Mouse (Mus musculus) embryonic facial prominence, embryonic 14.5 days (tissue): ENCODE data around the gene Cdkn2aipnl. TPM values are rescaled to one million over a fixed set of nuclear protein-coding genes. Genes with fewer than 3 reads are reported as not detected.
A peak's percentile ranks its signal among the peaks of the same experiment; 100 is the strongest.

ENCODE experiments used
- ATAC-seq: fragments of 200-750 bp; cut with Nextera tagmentation; 2 replicates; pipeline ENCODE4 v1.8.0; 2017; ENCODE audit warnings: low read depth, moderate number of reproducible peaks, moderate TSS enrichment
- DNase-seq: peaks from one replicate; pipeline ENCODE4 v3.0.0-alpha.2; 2015; ENCODE audit warnings: low spot score
- H3K27ac ChIP-seq: fragments of 300-500 bp; sonication (generic); replicated peaks from 2 replicates; pipeline ENCODE4 v1.5.1; 2014; ENCODE audit warnings: low read depth, mild to moderate bottlenecking, low read length, moderate library complexity
- H3K27me3 ChIP-seq: fragments of 300-500 bp; sonication (generic); replicated peaks from 2 replicates; pipeline ENCODE4 v1.6.1; 2014; ENCODE audit warnings: low read length; ENCODE audit not compliant: control insufficient read depth, insufficient read depth
- H3K36me3 ChIP-seq: fragments of 300-500 bp; sonication (generic); 2 replicates; pipeline ENCODE4 v1.6.1; 2014; ENCODE audit warnings: low read length, mixed read lengths; ENCODE audit not compliant: control insufficient read depth, insufficient read depth
- H3K4me1 ChIP-seq: fragments of 300-500 bp; sonication (generic); 2 replicates; pipeline ENCODE4 v1.6.1; 2014; ENCODE audit warnings: antibody characterized with exemption, low read length; ENCODE audit not compliant: control insufficient read depth, insufficient read depth
- H3K4me2 ChIP-seq: fragments of 300-500 bp; sonication (generic); 2 replicates; pipeline ENCODE4 v1.6.1; 2014; ENCODE audit warnings: low read depth, mild to moderate bottlenecking, low read length, moderate library complexity, mixed read lengths
- H3K4me3 ChIP-seq: fragments of 300-500 bp; sonication (generic); 2 replicates; pipeline ENCODE4 v1.5.1; 2014; ENCODE audit warnings: low read depth, mild to moderate bottlenecking, low read length
- H3K9ac ChIP-seq: fragments of 300-500 bp; sonication (generic); 2 replicates; pipeline ENCODE4 v1.6.1; 2014; ENCODE audit warnings: low read depth, mild to moderate bottlenecking, low read length, moderate library complexity, mixed read lengths
- H3K9me3 ChIP-seq: fragments of 300-500 bp; sonication (generic); 2 replicates; pipeline ENCODE4 v1.6.1; 2016; ENCODE audit warnings: low read length; ENCODE audit not compliant: control insufficient read depth
- WGBS: fragments of 180-500 bp; shearing (Covaris S2); extraction: QIAGEN DNeasy Blood & Tissue Kit; methylation state at CpG from one replicate; pipeline ENCODE4 v1.1.7; 2014; 5-methylcytosine and 5-hydroxymethylcytosine counted together
- polyA plus RNA-seq: library from polyadenylated mRNA; unstranded; fragments of >200 nt; fragmentation: Nextera tagmentation; extraction: Ambion mirVana; gene quantifications from 2 replicates; pipeline ENCODE4 v1.2.1, GENCODE M21; 2014

Gene Cdkn2aipnl
- polyA plus RNA-seq, 1 experiment from 2014 or later, result 80.1 TPM

DNA sequence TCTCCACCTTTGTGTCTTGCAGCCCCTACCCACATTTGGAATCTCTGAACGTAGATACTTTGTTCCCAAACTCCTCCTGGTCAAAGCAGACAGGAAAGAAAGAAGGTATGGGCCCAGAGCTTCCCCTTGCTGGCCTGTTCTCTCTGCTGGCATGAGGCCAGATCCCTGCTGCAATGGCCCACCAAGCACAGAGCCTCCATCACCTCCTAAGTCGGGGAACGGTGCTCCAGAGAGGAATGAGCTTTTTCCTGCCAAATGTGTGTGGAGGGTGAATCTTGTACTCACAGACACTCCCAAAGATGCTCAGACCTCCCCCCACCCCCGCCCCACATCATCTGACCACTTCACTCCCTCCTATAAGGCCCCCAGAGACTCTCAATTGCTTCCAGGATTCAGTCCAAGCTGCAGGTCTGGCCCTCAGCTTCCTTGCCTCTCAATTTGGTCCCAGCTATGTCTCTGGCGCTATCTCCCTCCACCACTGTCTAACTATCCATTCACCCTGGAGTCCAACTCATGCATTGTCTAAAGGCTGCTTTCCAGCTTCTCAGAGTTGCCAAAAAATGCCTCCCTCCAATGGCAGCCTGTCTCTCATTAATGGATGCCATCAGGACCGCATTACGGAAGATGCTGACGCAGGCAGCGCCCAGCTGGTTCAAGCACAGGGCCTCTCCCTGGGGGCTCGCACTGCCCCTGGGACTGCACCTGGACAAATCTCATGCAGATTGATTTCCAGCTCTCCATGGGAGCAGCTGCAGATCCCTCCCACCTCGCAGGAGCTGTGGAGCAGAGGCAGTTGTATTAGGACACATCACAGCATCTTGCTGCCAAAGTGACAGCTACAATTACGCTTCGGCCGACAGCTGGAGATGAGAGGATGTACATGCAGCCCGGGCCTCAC, 24.6 kb upstream of the Cdkn2aipnl start:
- peak overlapping the region; percentile 65 for H3K27ac ChIP-seq
- H3K9ac ChIP-seq, result no peak overlapping the region
- 36% methylated on average over 15 of the region's 15 CpGs for WGBS
- no peaks in the 10 kb centered on the region for H3K36me3 ChIP-seq
- ATAC-seq, result peak; percentile 85
- peaks cover 8% of the 10 kb centered on the region for H3K4me1 ChIP-seq
- H3K4me3 ChIP-seq, result no peak overlapping the region
- H3K9me3 ChIP-seq, result no peaks in the 10 kb centered on the region
- no peaks in the 10 kb centered on the region for H3K27me3 ChIP-seq
- peak overlapping the region; percentile 4 for H3K4me2 ChIP-seq
- DNase-seq, result peak; percentile 78

DNA sequence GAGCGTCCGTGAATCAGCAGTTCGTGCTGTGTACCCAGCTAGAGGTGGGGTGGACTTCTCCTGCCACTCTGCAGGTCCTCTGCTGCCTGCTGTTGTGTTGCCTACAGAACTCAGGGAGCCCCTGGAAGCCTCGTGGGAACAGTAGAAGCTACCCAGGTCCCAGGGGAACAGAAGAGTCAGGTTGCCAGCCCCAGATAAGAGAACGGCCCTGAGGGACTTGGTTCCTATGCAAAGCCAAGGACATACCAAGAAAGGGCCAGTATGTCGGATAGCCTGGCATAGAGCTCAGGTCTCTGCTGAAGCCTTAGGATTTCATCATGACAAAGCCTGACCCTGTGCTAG, 24.0 kb upstream of the Cdkn2aipnl start:
- H3K4me2 ChIP-seq, result peak overlapping the region; percentile 4
- H3K36me3 ChIP-seq, result no peaks in the 10 kb centered on the region
- no peak; the same call in 1 of the 2 replicates for ATAC-seq
- H3K4me3 ChIP-seq, result no peak overlapping the region
- no peak overlapping the region for H3K9ac ChIP-seq
- no peaks in the 10 kb centered on the region for H3K27me3 ChIP-seq
- no peaks in the 10 kb centered on the region for H3K9me3 ChIP-seq
- peak overlapping the region; percentile 65 for H3K27ac ChIP-seq
- H3K4me1 ChIP-seq, result peaks cover 8% of the 10 kb centered on the region
- 26% methylated on average over 6 of the region's 6 CpGs for WGBS
- no peak for DNase-seq

DNA sequence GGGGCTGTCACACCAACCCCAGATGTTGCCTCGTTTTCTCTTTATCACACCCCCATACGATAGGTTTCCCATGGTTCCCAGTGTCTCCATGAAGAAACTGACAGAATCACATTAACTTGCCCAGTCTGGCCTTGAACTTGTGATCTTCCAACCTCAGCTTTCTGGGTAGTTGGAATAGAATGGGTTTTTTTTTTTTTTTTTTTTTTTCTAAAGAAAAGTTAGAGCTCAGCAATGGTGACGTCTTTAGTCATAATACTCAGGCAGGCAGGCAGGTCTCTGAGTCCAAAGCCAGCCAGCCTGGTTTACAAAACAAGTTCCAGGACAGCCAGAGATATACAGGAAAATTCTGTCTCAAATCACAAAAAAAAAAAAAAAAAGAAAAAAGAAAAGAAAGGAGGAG, 23.2 kb upstream of the Cdkn2aipnl start:
- DNase-seq, result no peak
- WGBS, result 69% methylated on average over 3 of the region's 3 CpGs

DNA sequence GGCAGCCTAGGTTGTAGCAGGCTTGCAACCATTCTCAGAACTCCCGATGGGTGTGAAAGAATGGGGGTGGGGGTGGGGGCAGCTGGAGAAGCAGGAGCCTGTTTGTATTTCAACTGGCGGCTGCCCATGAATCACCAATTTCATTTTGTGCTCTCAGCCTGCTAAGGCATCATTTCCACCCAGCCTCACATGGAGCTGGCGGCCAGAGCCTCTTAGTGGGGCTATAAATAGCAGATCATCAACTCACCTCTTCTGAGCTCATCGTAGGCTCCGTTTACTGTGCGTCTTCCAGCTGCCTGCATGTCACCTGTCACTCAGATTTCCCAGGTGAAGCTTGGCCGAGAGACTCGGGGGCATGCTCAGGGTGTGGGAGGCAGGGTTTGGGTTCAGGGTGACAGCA, 21.9 kb upstream of the Cdkn2aipnl start:
- no peak for ATAC-seq
- H3K9ac ChIP-seq, result no peak overlapping the region
- no peak overlapping the region for H3K4me3 ChIP-seq
- no peak overlapping the region for H3K4me2 ChIP-seq
- DNase-seq, result no peak
- peaks cover 8% of the 10 kb centered on the region for H3K4me1 ChIP-seq
- no peaks in the 10 kb centered on the region for H3K9me3 ChIP-seq
- no peaks in the 10 kb centered on the region for H3K27me3 ChIP-seq
- H3K27ac ChIP-seq, result no peak overlapping the region
- no peaks in the 10 kb centered on the region for H3K36me3 ChIP-seq
- 14% methylated on average over 8 of the region's 8 CpGs for WGBS

More for the DNA sequence above, 23.2 kb upstream of the Cdkn2aipnl start:
- H3K36me3 ChIP-seq, result no peaks in the 10 kb centered on the region
- H3K9me3 ChIP-seq, result no peaks in the 10 kb centered on the region
- ATAC-seq, result no peak
- H3K27me3 ChIP-seq, result no peaks in the 10 kb centered on the region
- no peak overlapping the region for H3K9ac ChIP-seq
- no peak overlapping the region for H3K4me2 ChIP-seq
- no peak overlapping the region for H3K27ac ChIP-seq
- H3K4me1 ChIP-seq, result peaks cover 8% of the 10 kb centered on the region
- H3K4me3 ChIP-seq, result no peak overlapping the region

DNA sequence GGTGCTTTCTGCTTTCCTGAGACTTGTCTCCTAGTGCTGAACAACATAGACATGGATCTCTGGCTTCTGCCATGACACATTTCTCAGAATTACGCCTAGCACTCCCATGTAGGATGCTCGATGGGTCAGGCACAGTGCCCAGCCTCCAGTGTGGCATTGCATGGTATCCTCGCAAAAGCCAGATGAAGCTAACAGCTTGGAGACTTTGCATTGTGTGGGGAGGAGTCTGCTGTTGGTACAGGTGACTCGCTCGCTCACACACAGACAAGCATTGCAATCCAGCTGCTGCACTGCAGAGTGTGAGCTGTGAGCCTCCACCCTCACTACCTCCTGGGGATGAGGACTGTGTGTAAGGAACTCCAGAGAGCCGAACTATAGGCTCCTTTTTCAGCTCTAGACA, 21.3 kb upstream of the Cdkn2aipnl start:
- Histone ChIP-seq H3K27ac (no peak overlapping the region), H3K27me3 (no peaks in the 10 kb centered on the region), H3K4me2 (no peak overlapping the region), H3K9ac (no peak overlapping the region), H3K4me1 (peaks cover 8% of the 10 kb centered on the region), H3K4me3 (no peak overlapping the region), H3K36me3 (no peaks in the 10 kb centered on the region), H3K9me3 (no peaks in the 10 kb centered on the region)
- DNase-seq (no peak), ATAC-seq (no peak)
- WGBS, result 74% methylated on average over 6 of the region's 6 CpGs

DNA sequence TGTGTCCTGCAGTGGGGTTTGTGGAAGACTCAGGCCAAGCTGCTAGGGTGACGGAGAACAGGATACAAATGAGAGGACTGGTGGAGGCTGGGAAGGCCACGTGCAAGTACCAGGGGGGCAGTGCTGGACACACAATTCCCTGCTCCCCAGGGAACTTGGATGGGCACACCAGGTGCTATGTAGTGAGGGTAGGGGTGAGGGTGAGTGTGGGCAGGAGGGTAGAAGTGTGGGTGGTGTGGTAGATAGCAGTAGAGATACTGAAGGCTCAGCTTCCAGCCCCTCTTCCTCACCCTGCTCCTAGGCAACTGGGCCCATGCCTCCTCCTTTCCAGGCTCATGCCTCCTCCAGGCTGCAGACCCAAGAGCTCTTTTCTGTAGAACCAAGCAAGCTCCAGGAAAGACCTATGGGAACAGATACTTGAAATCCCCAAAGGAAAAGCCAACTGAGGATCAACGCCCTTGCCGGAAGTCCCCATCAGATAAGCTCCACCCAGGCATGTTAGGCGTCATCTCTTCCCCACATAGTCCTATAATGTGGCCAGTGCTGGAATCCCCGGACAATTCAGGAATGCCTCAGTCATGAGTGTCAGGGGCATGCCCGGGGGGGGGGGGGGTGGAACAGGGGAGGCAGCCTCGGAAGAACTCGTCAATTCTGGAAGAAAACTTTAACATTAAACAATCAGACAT, 18.2 kb upstream of the Cdkn2aipnl start:
- H3K36me3 ChIP-seq, result no peaks in the 10 kb centered on the region
- no peaks in the 10 kb centered on the region for H3K27me3 ChIP-seq
- H3K9ac ChIP-seq, result no peak overlapping the region
- H3K9me3 ChIP-seq, result no peaks in the 10 kb centered on the region
- no peak overlapping the region for H3K4me2 ChIP-seq
- H3K4me3 ChIP-seq, result no peak overlapping the region
- H3K4me1 ChIP-seq, result no peaks in the 10 kb centered on the region
- ATAC-seq (no peak), DNase-seq (no peak)
- H3K27ac ChIP-seq, result no peak overlapping the region
- WGBS, result 72% methylated on average over 9 of the region's 9 CpGs

DNA sequence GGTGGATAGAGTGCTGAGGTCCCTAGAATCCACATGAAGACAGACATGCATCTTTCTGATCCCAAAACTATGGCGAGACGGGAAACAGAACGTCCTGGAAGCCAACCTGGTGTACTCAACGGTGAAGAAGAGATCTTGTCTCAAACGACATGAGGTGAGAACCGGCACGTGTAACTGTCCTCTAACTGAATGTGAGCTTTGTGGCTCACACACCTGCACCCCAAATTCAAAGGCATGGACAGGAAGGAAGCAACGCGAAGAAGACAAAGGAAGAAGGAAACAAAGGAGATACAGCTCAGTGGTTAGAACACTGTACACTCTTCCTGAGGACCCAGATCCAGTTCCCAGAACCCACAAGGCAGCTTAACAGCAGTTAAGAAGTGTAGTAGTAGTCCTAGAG, 17.5 kb upstream of the Cdkn2aipnl start:
- H3K9ac ChIP-seq, result no peak overlapping the region
- no peaks in the 10 kb centered on the region for H3K9me3 ChIP-seq

DNA sequence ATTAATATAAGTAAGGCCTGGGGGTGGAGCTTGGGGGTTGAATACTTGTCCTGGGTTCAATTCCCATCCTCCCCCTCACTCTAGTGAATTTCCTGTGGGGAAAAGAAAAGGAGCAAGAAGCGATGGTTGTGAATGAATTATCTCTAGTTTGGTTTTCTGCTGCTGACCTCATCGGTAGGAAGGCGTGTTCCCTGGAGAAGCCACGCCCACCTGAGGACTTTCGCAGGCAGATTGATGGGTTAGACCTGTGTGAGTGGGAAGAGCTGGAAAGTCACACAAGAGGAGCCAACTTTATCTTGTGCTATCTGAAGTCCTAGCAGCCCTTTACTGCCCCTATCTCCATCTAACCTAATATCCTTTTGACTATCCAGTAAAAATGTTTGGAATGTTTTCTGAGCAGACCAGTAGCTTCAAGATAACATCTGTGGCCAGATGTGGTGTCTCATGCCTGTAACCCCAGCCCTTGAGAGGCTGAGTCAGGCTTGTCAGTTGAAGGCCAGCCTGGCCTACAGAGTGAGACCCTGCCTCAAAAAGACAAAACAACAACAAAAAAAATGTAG, 15.5 kb upstream of the Cdkn2aipnl start:
- no peaks in the 10 kb centered on the region for H3K36me3 ChIP-seq
- H3K27ac ChIP-seq, result no peak overlapping the region
- H3K4me3 ChIP-seq, result no peak overlapping the region
- no peak overlapping the region for H3K9ac ChIP-seq
- DNase-seq, result no peak
- ATAC-seq, result no peak
- H3K9me3 ChIP-seq, result no peaks in the 10 kb centered on the region
- H3K4me2 ChIP-seq, result no peak overlapping the region
- no peaks in the 10 kb centered on the region for H3K27me3 ChIP-seq
- 57% methylated on average over 5 of the region's 5 CpGs for WGBS
- H3K4me1 ChIP-seq, result no peaks in the 10 kb centered on the region

More for the DNA sequence above, 17.5 kb upstream of the Cdkn2aipnl start:
- H3K27me3 ChIP-seq, result no peaks in the 10 kb centered on the region
- 91% methylated on average over 9 of the region's 9 CpGs for WGBS
- H3K4me2 ChIP-seq, result no peak overlapping the region
- DNase-seq (no peak), ATAC-seq (no peak)
- no peaks in the 10 kb centered on the region for H3K36me3 ChIP-seq
- no peaks in the 10 kb centered on the region for H3K4me1 ChIP-seq
- H3K4me3 ChIP-seq, result no peak overlapping the region
- no peak overlapping the region for H3K27ac ChIP-seq
